Mouse (Mus musculus): ENCODE measurements at regions not wholly inside any gene's neighbourhood (a gene's known extent, or its start where the extent isn't known, plus 50 kb on each side); places are given as distances from the start of the nearest gene placed in this dataset.

DNA sequence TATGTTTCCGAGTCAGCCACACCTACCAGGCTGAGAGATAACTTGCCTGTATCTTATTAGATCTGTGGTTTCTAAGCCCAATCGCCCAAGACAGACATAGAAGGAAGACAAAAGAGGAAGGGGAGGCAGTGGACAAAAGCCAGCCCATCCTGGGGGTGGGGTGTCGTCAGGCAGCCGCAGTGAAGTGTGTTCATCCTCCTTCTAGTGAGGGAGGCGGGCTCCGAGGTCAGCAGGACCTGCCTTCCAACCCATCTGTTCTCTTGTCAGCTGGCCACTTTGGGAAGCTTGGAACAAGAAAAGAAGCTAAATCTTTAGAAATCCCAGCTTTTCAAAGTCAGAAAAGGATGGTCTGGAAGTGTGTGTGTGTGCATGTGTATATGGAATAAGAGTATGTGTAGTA is 228.7 kb upstream of the Kazn start:
- DNase-seq (ENCODE audit: low read depth), result no peak

DNA sequence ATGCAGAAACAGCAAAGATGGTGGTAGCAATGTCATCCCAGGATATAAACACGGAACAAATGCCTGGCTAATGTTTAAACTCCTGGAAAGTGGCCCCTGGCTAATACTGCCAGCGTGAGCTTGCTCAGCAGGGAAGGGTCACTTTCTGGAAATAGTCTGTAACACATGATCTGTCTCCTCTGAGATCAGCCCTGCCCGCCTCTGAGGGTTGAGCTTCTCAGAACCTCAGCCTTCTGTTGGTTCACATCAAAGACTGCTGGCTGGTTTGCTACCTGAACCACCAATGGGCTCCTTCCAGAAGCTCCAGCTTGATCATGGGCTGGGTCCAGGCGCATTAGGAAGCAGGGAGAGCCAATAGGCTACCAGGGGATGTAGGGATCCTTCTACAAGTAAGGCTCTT is 226.0 kb upstream of the Kazn start:
- no peak for DNase-seq (ENCODE audit: low read depth)

DNA sequence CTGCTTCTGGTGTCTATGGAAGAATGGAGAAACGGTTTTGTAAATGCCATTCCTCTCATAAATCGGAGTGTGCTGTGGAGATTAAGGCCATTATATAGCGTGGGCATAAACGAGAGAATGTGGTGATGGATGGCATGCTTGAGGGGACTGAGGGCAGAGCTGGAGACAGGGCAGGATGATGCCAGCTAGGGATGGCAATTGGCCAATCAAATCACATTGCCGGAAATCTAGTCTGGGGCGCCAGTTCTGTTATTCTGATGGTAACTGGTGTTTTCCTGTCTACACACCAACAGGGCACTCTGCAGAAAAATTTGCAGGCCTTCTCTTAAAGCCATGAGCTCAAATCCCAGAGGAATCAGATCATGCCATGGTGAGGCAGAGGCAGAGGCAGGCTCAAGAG is 224.9 kb upstream of the Kazn start:
- DNase-seq (ENCODE audit: low read depth), result no peak

- DNase-seq (ENCODE audit: low read depth), result no peak
Observed at GRCm38 (mm10) chr4:142460468-142461086, 221.4 kb upstream of the Kazn start.

GRCm38 (mm10) chr4:142452614-142453013 is 213.4 kb upstream of the Kazn start:
- no peak for DNase-seq (ENCODE audit: low read depth)

DNA sequence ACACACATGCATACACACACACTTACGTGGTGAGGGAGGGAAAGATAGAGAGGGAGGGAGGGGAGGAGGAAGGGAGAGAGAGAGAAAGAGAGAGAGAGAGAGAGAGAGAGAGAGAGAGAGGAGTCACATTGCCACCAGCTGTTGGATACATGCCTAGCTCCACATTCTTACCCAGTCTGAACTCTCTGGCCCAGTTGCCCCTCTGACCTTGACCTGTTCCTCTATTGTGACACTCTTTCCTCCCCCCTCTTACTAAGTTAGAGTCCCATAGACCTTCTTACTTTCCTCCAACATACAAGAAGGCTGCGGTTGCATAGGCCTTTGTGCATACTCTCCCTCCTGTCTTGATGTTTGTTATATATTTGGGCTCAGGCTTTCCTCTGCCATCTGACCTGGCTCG is 211.7 kb upstream of the Kazn start:
- no peak for DNase-seq (ENCODE audit: low read depth)

DNA sequence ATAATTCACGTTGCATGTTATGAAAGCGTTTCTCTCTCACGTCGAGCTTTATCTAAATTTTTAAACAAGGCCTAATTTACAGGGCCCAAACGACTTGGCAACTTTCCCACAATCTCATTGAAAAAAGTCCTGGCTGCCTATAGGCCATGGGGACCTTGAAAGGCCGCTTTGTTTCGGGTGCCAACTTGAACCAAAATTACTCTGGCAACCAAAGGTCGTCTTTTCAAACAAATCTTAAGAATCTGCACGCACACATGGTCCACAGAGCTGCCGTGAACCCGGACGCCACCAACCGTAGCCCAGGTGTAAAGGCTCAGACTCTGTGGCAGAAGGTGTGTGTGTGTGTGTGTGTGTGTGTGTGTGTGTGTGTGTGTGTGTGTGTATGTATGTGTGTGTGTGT is 210.5 kb upstream of the Kazn start:
- DNase-seq (ENCODE audit: low read depth), result no peak

DNA sequence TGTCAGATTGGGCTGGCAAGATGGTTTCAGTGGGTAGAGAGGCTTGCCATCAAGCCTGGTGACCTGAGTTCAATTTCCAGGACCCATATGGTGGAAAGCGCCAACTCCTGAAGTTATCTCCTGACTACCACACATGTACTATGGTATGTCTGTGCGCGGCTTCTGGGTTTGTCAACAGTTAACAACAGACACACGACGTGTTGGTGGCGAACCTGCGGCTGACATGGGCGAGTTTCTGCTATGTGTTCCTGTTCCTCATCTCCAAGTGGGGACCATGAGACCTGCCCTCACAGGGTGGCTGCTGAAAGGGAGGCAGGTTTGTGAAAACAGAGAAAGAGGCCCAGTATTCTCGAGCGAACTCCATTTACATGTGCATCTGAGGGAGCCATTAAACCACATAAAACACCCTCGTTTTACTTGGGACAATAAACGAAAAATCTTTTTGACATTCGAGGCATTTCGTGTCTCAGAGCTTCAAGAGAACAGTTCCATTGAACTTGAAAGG is 210.0 kb upstream of the Kazn start:
- DNase-seq (ENCODE audit: low read depth), result no peak

- no peak for DNase-seq (ENCODE audit: low read depth)
Observed at GRCm38 (mm10) chr4:142447529-142447928, 208.3 kb upstream of the Kazn start.

GRCm38 (mm10) chr4:142441045-142441444 is 201.8 kb upstream of the Kazn start:
- no peak for DNase-seq (ENCODE audit: low read depth)

- DNase-seq (ENCODE audit: low read depth), result no peak
Observed at GRCm38 (mm10) chr4:142439450-142440183, 200.4 kb upstream of the Kazn start.

- no peak for DNase-seq (ENCODE audit: low read depth)
Observed at GRCm38 (mm10) chr4:142424596-142424995, 185.4 kb upstream of the Kazn start.

GRCm38 (mm10) chr4:142420427-142420826 is 181.2 kb upstream of the Kazn start:
- no peak for DNase-seq (ENCODE audit: low read depth)

- DNase-seq (ENCODE audit: low read depth), result no peak
Observed at GRCm38 (mm10) chr4:142414874-142415273, 175.7 kb upstream of the Kazn start.

DNA sequence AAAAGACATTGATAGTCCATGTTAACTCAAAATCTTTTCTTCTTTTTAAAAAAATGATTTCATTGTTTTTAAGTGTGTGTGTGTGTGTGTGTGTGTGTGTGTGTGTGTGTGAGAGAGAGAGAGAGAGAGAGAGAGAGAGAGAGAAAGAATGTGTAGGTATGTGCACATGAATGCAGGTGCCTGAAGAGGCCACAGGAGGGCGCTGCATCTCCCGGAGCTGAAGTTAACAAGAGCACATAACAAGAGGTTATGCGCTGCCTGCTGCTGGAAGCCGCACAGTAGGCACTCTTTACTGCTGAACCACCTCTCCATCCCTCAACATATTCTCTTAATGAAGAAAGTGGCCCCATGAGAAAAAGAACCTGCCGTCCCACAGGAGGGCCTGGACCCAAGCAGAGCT is 172.6 kb upstream of the Kazn start:
- DNase-seq (ENCODE audit: low read depth), result no peak

DNA sequence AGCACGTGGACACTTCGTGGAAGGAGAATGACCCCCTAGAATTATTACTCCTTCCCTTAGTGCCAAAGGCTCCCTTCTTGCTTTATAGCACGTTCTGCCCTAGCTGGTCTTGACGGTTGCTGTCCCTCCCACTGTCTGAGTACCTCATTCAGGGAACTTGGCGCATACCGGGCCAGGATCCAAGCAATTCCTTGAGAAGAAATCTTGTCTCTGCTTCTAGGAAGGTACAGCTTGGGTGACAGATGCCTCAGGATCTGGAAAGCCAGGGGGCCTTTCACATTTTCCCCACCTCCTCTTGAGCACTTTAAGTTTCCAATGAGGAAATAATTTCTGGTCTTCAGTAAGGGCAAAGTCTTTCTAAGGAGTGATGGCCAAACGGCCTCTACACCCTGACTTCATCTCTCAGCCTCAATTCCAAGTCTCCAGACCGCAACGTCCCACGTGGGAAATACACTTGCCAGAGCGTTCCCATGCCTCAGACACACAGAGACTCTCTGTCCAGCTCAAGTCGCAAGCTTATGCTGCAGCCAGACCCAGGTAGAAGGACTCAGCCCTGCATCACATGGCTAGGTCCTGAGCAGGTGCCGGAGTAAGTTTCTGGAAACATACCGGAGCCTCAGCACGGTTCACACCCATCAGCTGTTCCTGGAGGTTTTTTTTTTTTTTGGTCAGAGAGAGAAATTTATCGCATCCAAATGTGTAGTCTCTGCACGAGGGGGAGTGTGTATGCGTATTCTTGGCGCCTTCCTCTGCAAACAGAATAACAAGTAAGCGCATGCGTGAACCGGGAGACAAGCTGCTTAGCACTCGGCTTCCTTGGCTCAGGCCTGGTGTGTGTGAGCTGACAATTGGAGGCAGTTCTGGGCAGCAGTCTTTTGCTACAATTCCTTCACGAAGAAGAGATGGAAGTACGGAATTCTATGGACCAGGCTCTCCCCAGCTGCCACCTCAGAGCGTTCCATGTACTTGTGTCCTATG is 171.7 kb upstream of the Kazn start:
- DNase-seq (ENCODE audit: low read depth), result no peak

GRCm38 (mm10) chr4:142397858-142398257 is 158.7 kb upstream of the Kazn start:
- DNase-seq (ENCODE audit: low read depth), result no peak

- no peak for DNase-seq (ENCODE audit: low read depth)
Observed at GRCm38 (mm10) chr4:142392924-142393323, 153.7 kb upstream of the Kazn start.

DNA sequence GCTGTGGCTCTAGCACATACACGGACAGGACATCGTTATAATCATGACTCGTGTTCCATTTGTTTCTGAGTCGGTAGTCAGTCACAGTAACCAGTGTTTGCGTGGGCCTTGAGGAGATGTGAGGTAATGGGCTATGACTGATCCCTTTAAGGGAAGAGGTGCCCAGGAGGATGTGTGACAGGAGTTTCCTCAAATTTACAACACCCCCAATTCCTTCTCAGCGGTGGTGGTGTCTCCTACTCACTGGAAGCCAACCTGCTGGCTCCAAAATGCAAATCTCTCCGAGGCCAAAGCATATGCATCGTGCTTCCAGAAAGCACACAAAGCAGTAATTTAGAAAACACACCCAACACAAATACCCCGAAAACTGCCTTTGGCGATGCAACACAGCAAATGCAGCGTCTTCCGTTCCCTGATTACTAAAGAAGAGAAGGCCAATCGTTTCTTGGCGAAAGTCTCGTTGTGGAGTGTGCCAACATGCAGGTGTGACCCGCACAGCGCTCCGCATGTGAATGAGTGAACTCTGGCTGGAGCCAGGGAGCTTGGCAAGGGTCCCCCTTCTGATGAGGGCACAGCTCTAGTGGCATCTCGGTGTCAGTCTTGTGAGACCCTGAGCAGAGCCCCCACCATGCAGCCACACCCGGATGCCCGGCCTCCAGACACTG is 151.5 kb upstream of the Kazn start:
- no peak for DNase-seq (ENCODE audit: low read depth)

GRCm38 (mm10) chr4:142388476-142388875 is 149.3 kb upstream of the Kazn start:
- no peak for DNase-seq (ENCODE audit: low read depth)

- no peak for DNase-seq (ENCODE audit: low read depth)
Observed at GRCm38 (mm10) chr4:142381168-142381567, 142.0 kb upstream of the Kazn start.

GRCm38 (mm10) chr4:142378452-142378851 is 139.3 kb upstream of the Kazn start:
- no peak for DNase-seq (ENCODE audit: low read depth)
